Mouse (Mus musculus): ENCODE measurements at regions not wholly inside any gene's neighbourhood (a gene's known extent, or its start where the extent isn't known, plus 50 kb on each side); places are given as distances from the start of the nearest gene placed in this dataset.

GRCm38 (mm10) chr4:95127970-95128369 is 75.9 kb upstream of the Jun start:
- TF ChIP-seq MXI1 (IDR thresholded peaks at IDR 0.05; ENCODE audit: low read depth, low read length) (no peak), POLR2AphosphoS5 (IDR thresholded peaks at IDR 0.05; ENCODE audit: borderline replicate concordance, low read depth, low read length) (no peak)
- no peak for DNase-seq (ENCODE audit: low read depth, low spot score)

DNA sequence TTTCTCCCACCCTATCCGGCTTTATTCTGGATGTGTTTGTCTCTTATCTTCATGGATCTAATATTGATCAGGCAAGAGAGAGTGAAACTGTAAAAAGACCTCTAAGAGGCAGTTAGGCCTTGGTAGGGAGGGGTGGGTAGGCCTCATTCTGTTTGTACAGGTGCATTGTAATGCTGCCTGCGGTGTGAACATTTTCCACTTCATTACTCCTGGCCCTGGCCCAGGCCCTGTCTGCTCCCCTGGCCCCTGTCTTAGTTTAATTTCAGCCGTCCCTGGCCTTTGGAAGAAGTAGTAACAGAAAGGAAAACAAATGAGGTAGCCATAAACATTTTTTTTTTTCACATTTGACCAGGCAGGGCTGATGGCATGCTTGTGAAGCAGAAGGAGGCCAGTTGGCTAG is 81.8 kb upstream of the Jun start:
- H3K4me3 ChIP-seq (ENCODE audit: control insufficient read depth in 1 of 2, insufficient read depth in 1 of 2, low read depth in 2 of 2, low read length in 2 of 2), result no peak overlapping the region
- no peak for DNase-seq (ENCODE audit: low read depth, low spot score)
- no peak overlapping the region for H3K27ac ChIP-seq (ENCODE audit: control insufficient read depth, low read depth, low read length)
- H3K9ac ChIP-seq (ENCODE audit: control insufficient read depth, low read depth, low read length, poor library complexity, severe bottlenecking), result no peak overlapping the region
- 0 out of 4 replicates have a peak, but pooled peaks cover 0 to 2% of the 10 kb centered on the region in 2 experiments for H3K36me3 ChIP-seq (ENCODE audit: control insufficient read depth in 1 of 2, insufficient read depth in 2 of 2, low read length in 2 of 2)
- H3K4me1 ChIP-seq (ENCODE audit: control insufficient read depth in 1 of 2, insufficient read depth in 2 of 2, low read length in 2 of 2), result 0 out of 4 replicates have a peak, but pooled peaks cover 0 to 3% of the 10 kb centered on the region in 2 experiments
- no peak for TF ChIP-seq MAX (IDR thresholded peaks at IDR 0.05; ENCODE audit: low read length)
- no peak for TF ChIP-seq BHLHE40 (IDR thresholded peaks at IDR 0.05; ENCODE audit: borderline replicate concordance, low read depth, low read length)
- TF ChIP-seq TBP (IDR thresholded peaks at IDR 0.05; ENCODE audit: low read depth, low read length), result no peak
- TF ChIP-seq TAL1 (IDR thresholded peaks at IDR 0.05; ENCODE audit: low read length), result no peak
- H3K9me3 ChIP-seq (replicated peaks; ENCODE audit: insufficient read depth, low read length), result no peaks in the 10 kb centered on the region
- no peaks in the 10 kb centered on the region for H3K79me2 ChIP-seq (ENCODE audit: control insufficient read depth, insufficient read depth, low read length, poor library complexity)
- no peaks in the 10 kb centered on the region; a peak in 1 of 4 replicates for H3K27me3 ChIP-seq (ENCODE audit: control insufficient read depth in 1 of 2, insufficient read depth in 2 of 2, low read length in 2 of 2)

More at GRCm38 (mm10) chr4:95127970-95128369, 75.9 kb upstream of the Jun start:
- no peaks in the 10 kb centered on the region for H3K9me3 ChIP-seq (replicated peaks; ENCODE audit: insufficient read depth, low read length)
- H3K27me3 ChIP-seq (ENCODE audit: control insufficient read depth in 1 of 2, insufficient read depth in 2 of 2, low read length in 2 of 2), result no peaks in the 10 kb centered on the region
- H3K4me1 ChIP-seq (ENCODE audit: control insufficient read depth in 1 of 2, insufficient read depth in 2 of 2, low read length in 2 of 2), result no peaks in the 10 kb centered on the region
- H3K27ac ChIP-seq (ENCODE audit: control insufficient read depth, low read depth, low read length), result no peak overlapping the region
- no peaks in the 10 kb centered on the region for H3K79me2 ChIP-seq (ENCODE audit: control insufficient read depth, insufficient read depth, low read length, poor library complexity)
- H3K4me3 ChIP-seq (ENCODE audit: control insufficient read depth in 1 of 2, insufficient read depth in 1 of 2, low read depth in 2 of 2, low read length in 2 of 2), result no peak overlapping the region
- no peak overlapping the region for H3K9ac ChIP-seq (ENCODE audit: control insufficient read depth, low read depth, low read length, poor library complexity, severe bottlenecking)
- 0 out of 4 replicates have a peak, but pooled peaks cover 0 to 2% of the 10 kb centered on the region in 2 experiments for H3K36me3 ChIP-seq (ENCODE audit: control insufficient read depth in 1 of 2, insufficient read depth in 2 of 2, low read length in 2 of 2)

DNA sequence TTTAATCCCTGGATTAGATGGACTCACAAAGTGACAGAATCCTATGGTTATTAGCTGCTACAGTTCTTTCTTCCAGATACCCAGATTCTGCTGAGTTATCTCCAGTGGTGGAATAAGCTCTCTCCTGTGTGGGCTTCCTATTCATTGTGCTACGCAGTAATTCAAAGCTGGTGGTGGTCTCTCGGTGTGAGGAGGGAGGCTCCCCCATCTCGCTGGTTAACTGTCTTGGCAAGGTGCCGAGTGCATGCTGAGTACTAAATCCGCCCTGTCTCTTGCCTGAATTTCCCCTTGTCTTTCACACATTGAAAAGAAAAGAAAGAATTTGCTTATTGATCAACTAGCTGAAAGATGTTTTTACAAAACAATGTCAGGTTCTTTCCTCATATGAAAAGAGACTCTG is 82.6 kb upstream of the Jun start:
- Histone ChIP-seq H3K27me3 (ENCODE audit: control insufficient read depth in 1 of 2, insufficient read depth in 2 of 2, low read length in 2 of 2) (no peaks in the 10 kb centered on the region; a peak in 1 of 4 replicates), H3K9ac (ENCODE audit: control insufficient read depth, low read depth, low read length, poor library complexity, severe bottlenecking) (no peak overlapping the region), H3K9me3 (replicated peaks; ENCODE audit: insufficient read depth, low read length) (no peaks in the 10 kb centered on the region), H3K36me3 (ENCODE audit: control insufficient read depth in 1 of 2, insufficient read depth in 2 of 2, low read length in 2 of 2) (0 out of 4 replicates have a peak, but pooled peaks cover 0 to 2% of the 10 kb centered on the region in 2 experiments), H3K79me2 (ENCODE audit: control insufficient read depth, insufficient read depth, low read length, poor library complexity) (no peaks in the 10 kb centered on the region), H3K4me1 (ENCODE audit: control insufficient read depth in 1 of 2, insufficient read depth in 2 of 2, low read length in 2 of 2) (0 out of 4 replicates have a peak, but pooled peaks cover 0 to 3% of the 10 kb centered on the region in 2 experiments), H3K4me3 (ENCODE audit: control insufficient read depth in 1 of 2, insufficient read depth in 1 of 2, low read depth in 2 of 2, low read length in 2 of 2) (no peak overlapping the region), H3K27ac (ENCODE audit: control insufficient read depth, low read depth, low read length) (no peak overlapping the region)
- DNase-seq (ENCODE audit: low read depth, low spot score), result no peak
- no peak for TF ChIP-seq ZKSCAN1 (IDR thresholded peaks at IDR 0.05; ENCODE audit: low read depth, low read length)
- TF ChIP-seq TAL1 (IDR thresholded peaks at IDR 0.05; ENCODE audit: low read length), result no peak
- TF ChIP-seq MAX (IDR thresholded peaks at IDR 0.05; ENCODE audit: low read length), result no peak
- no peak for TF ChIP-seq SMC3 (IDR thresholded peaks at IDR 0.05; ENCODE audit: low read depth, low read length)
- no peak for TF ChIP-seq CHD2 (IDR thresholded peaks at IDR 0.05; ENCODE audit: low read length)
- no peak for TF ChIP-seq ETS1 (IDR thresholded peaks at IDR 0.05; ENCODE audit: low read depth, low read length)
- no peak for TF ChIP-seq POLR2A (IDR thresholded peaks at IDR 0.05; ENCODE audit: control insufficient read depth in 1 of 2, insufficient read depth in 1 of 2, low read depth in 1 of 2, low read length in 2 of 2, poor library complexity in 1 of 2)
- TF ChIP-seq POLR2AphosphoS2 (IDR thresholded peaks at IDR 0.05; ENCODE audit: low read length), result no peak
- TF ChIP-seq USF1 (IDR thresholded peaks at IDR 0.05; ENCODE audit: low read depth, low read length), result no peak
- TF ChIP-seq ZMIZ1 (IDR thresholded peaks at IDR 0.05; ENCODE audit: low read depth, low read length), result no peak
- TF ChIP-seq MEF2A (IDR thresholded peaks at IDR 0.05; ENCODE audit: extremely low read depth, insufficient replicate concordance, low read depth, low read length, poor library complexity, severe bottlenecking), result no peak
- no peak for TF ChIP-seq JUND (IDR thresholded peaks at IDR 0.05; ENCODE audit: low read depth, low read length)
- TF ChIP-seq ZNF384 (IDR thresholded peaks at IDR 0.05; ENCODE audit: low read depth, low read length), result no peak
- TF ChIP-seq ZC3H11A (IDR thresholded peaks at IDR 0.05; ENCODE audit: low read depth, low read length), result no peak
- TF ChIP-seq CTCF (IDR thresholded peaks at IDR 0.05 in 2 of 3, conservative IDR thresholded peaks at IDR 0.05 in 1 of 3; ENCODE audit: control insufficient read depth in 1 of 3, insufficient read depth in 1 of 3, low read depth in 2 of 3, low read length in 3 of 3, poor library complexity in 1 of 3, severe bottlenecking in 1 of 3), result no peak
- TF ChIP-seq MAFK (IDR thresholded peaks at IDR 0.05; ENCODE audit: borderline replicate concordance, low read depth, low read length), result no peak
